Mouse (Mus musculus) heart, embryonic 13.5 days (tissue): ENCODE data around the gene Epha6. TPM values are rescaled to one million over a fixed set of nuclear protein-coding genes. Genes with fewer than 3 reads are reported as not detected.

Experiments used
- ATAC-seq: fragments of 200-750 bp; cut with Nextera tagmentation; 2 replicates; pipeline ENCODE4 v1.8.0; 2017; ENCODE audit warnings: moderate TSS enrichment; ENCODE audit not compliant: insufficient number of reproducible peaks, low FRiP score, low TSS enrichment; ENCODE audit errors: extremely low read depth
- H3K27ac ChIP-seq: fragments of 300-500 bp; sonication (generic); replicated peaks from 2 replicates; pipeline ENCODE4 v1.5.1; 2015; ENCODE audit warnings: moderate library complexity, mild to moderate bottlenecking, inconsistent platforms
- H3K27me3 ChIP-seq: fragments of 300-500 bp; sonication (generic); replicated peaks from 2 replicates; pipeline ENCODE4 v1.6.1; 2015; ENCODE audit warnings: mild to moderate bottlenecking, inconsistent platforms
- H3K36me3 ChIP-seq: fragments of 300-500 bp; sonication (generic); 2 replicates; pipeline ENCODE4 v1.6.1; 2015; ENCODE audit warnings: mild to moderate bottlenecking, inconsistent platforms
- H3K4me1 ChIP-seq: fragments of 300-500 bp; sonication (generic); 2 replicates; pipeline ENCODE4 v1.6.1; 2015; ENCODE audit warnings: inconsistent platforms
- H3K4me2 ChIP-seq: fragments of 300-500 bp; sonication (generic); 2 replicates; pipeline ENCODE4 v1.6.1; 2015; ENCODE audit warnings: inconsistent platforms, mild to moderate bottlenecking, moderate library complexity
- H3K4me3 ChIP-seq: fragments of 300-500 bp; sonication (generic); 2 replicates; pipeline ENCODE4 v1.5.1; 2015; ENCODE audit warnings: moderate library complexity, mild to moderate bottlenecking, inconsistent platforms
- H3K9ac ChIP-seq: fragments of 300-500 bp; sonication (generic); 2 replicates; pipeline ENCODE4 v1.6.1; 2015; ENCODE audit warnings: inconsistent platforms, mild to moderate bottlenecking, moderate library complexity
- H3K9me3 ChIP-seq: fragments of 300-500 bp; sonication (generic); 2 replicates; pipeline ENCODE4 v1.6.1; 2016; ENCODE audit warnings: inconsistent platforms
- WGBS: fragments of 180-500 bp; shearing (Covaris S2); methylation state at CpG from one replicate; pipeline ENCODE4 v1.1.7; 2015; ENCODE audit warnings: mixed read lengths; 5-methylcytosine and 5-hydroxymethylcytosine counted together
- microRNA-seq: library from miRNA; unstranded; fragments of <30 nt; microRNA quantifications from one replicate; pipeline ENCODE4, GENCODE M21; 2016
- polyA plus RNA-seq: library from polyadenylated mRNA; unstranded; fragments of >200 nt; fragmentation: Nextera tagmentation; extraction: Ambion mirVana; gene quantifications from 2 replicates; pipeline ENCODE4 v1.2.1, GENCODE M21; 2015

Epha6 gene
- polyA plus RNA-seq, 1 experiment from 2014 or later, result not detected

DNA sequence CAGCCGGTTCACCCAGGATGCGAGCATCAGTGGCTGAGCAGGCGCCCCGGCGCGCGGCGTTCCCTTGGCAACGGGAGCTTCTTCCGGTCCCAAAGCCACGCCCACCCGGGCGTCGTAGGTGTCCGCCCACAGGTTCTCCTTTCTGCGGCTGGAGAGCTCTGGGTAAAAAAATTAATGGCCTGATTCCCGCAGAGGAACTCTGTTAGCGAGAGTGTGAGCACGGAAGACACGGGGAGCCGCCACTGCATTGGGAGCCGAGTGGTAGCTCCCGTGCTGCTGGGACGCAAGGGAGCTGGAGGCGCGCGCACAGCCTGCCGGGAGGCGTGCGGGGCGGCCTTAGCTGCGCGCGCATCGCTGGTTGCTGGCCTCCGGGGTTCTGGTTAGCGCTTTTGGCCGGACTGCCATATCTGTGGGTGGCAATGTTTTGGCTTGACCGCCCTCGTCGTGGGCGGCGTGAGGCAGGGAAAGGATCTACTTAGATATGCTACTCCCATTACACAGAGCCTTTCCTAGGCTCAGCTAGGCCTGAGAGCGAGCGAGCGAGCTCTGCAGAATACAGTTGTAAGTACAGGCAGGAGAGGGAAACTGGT, 966.1 kb downstream of the Epha6 start, which contains the start of gene Arl6:
Arl6 (minus strand) TSS at position 290 of the 590 bp plus-strand sequence.
- peaks cover 8% of the 10 kb centered on the region; the same call in 1 of the 2 replicates for H3K4me1 ChIP-seq
- peak within 1 kb of the TSS; percentile 62 for H3K4me3 ChIP-seq
- no peaks in the 10 kb centered on the region for H3K9me3 ChIP-seq
- peak within 1 kb of the TSS; percentile 76 for H3K4me2 ChIP-seq
- under 1% methylated on average over 46 of the region's 46 CpGs for WGBS
- peak within 1 kb of the TSS; percentile 86 for H3K9ac ChIP-seq
- H3K27ac ChIP-seq, result peak within 1 kb of the TSS; percentile 99
- H3K36me3 ChIP-seq, result no peaks in the 10 kb centered on the region
- peak; percentile 87 for ATAC-seq
- no peaks in the 10 kb centered on the region; the same call in 1 of the 2 replicates for H3K27me3 ChIP-seq

DNA sequence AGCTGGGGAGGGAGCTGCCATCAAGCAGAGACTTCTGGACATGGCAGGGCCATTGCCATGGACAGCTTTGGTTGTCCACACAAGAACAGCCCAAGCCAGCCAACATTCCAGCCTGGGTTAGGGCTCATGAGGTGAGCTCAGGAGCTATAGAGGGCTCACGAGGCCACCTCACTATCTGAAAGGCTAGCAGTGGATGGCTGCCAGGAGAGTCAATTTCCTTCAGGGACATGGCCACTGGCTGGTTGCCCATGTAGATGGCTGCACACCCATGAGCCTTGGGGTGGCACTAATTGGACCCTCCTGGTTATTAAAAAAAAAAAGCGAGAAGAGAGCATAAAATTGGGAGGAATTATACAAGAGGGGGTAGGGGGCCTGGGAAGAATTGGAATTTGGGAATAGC, 970.7 kb downstream of the Epha6 start:
- Histone ChIP-seq H3K9me3 (no peaks in the 10 kb centered on the region), H3K9ac (no peak overlapping the region), H3K4me2 (no peak overlapping the region), H3K4me3 (no peak overlapping the region), H3K36me3 (peaks cover 11% of the 10 kb centered on the region), H3K27me3 (no peaks in the 10 kb centered on the region), H3K4me1 (peaks cover 7% of the 10 kb centered on the region; the same call in 1 of the 2 replicates), H3K27ac (no peak overlapping the region)
- 66% methylated on average over 2 of the region's 2 CpGs for WGBS
- ATAC-seq, result no peak

DNA sequence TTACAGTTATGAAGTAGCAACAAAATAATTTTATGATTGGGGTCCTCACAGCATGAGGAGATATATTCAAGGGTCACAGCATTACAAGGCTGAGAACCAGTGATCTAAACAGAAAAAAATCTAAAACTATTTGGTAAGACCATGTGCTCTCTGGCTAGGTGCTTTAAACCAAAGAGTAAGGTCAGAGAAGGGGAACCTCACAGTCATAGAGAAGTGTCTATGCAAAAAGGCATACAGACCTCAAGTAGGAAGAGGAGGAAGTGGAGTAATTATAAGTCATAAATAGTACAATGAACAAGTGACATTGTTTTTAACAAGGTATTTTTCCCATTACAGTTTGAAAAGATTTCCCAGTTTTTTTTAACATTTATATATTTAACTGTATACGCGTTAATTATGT, 983.8 kb downstream of the Epha6 start:
- Histone ChIP-seq H3K4me1 (no peaks in the 10 kb centered on the region), H3K36me3 (no peaks in the 10 kb centered on the region), H3K9me3 (no peaks in the 10 kb centered on the region), H3K4me2 (no peak overlapping the region), H3K27ac (no peak overlapping the region), H3K27me3 (no peaks in the 10 kb centered on the region), H3K9ac (no peak overlapping the region), H3K4me3 (no peak overlapping the region)
- 91% methylated on average over 2 of the region's 2 CpGs for WGBS
- ATAC-seq, result no peak

DNA sequence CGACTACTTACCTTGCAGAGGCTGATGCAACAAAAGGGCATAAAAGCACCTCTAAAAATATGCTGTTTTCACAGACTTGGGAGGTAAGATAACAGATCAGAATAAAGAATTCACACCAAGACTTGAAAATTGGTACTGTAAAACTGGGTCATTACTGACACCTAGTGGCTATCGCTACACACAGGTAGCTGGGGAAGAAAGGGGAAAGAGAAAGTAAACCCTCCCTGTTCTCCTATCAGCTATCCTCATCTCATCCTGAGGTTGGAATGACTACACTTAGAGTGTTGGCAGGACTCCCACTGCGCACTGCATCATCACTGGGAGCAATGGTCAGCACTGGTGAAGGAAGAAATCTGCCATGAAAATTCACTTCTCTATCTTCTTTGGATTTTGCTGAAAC, 988.2 kb downstream of the Epha6 start:
- no peaks in the 10 kb centered on the region for H3K9me3 ChIP-seq
- H3K9ac ChIP-seq, result no peak overlapping the region
- no peak overlapping the region for H3K27ac ChIP-seq
- H3K4me2 ChIP-seq, result no peak overlapping the region
- H3K4me3 ChIP-seq, result no peak overlapping the region
- ATAC-seq, result no peak
- H3K36me3 ChIP-seq, result no peaks in the 10 kb centered on the region
- no peaks in the 10 kb centered on the region for H3K4me1 ChIP-seq
- WGBS, result 25% methylated on average over 3 of the region's 3 CpGs
- no peaks in the 10 kb centered on the region for H3K27me3 ChIP-seq

DNA sequence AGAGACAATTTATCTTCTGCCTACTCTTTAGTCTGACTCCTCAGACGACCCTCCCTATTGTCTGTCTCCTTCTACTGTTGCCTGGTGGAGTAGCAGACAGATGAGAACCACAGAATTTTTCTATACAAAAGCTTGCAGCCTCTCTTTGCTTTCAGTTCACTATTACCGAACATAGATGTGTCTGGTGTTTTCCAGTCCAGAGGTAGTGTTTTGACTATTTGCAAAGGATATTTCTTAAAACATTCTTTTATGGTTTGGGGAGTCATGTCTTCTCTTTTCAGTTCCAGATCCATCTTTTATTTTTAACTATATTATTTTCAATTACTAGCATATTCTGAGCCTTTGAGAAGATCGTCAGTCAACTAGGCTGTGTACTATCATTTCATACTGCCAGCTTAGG, 989.7 kb downstream of the Epha6 start:
- no peak for ATAC-seq

DNA sequence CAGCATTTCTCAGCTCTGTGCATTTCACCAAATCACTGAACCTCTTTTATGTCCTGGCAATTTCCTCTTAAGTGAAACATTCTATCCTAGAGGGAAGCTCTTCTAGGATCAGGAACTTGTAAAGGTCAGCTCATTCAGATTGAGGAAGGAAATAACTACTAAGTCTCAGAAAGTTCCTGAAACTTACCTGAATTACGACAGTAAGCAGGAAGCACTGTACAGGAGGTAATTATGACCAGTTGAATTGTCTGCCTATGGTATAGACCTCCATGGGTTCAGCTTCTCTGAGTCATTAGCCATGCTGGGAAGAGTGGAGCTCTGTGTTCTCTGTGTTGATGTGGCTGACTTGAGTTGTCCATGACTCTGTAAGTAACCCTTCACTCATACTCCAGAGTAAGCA, 994.6 kb downstream of the Epha6 start:
- 75% methylated on average over 1 of the region's 1 CpGs for WGBS
- H3K9me3 ChIP-seq, result no peaks in the 10 kb centered on the region
- H3K27me3 ChIP-seq, result no peaks in the 10 kb centered on the region
- H3K36me3 ChIP-seq, result 0 out of 2 replicates have a peak, but pooled peaks cover 5% of the 10 kb centered on the region
- no peaks in the 10 kb centered on the region for H3K4me1 ChIP-seq
- no peak overlapping the region for H3K4me2 ChIP-seq
- H3K27ac ChIP-seq, result no peak overlapping the region
- H3K9ac ChIP-seq, result no peak overlapping the region
- no peak for ATAC-seq
- H3K4me3 ChIP-seq, result no peak overlapping the region

More for the DNA sequence above, 989.7 kb downstream of the Epha6 start:
- H3K27me3 ChIP-seq, result no peaks in the 10 kb centered on the region
- H3K4me2 ChIP-seq, result no peak overlapping the region
- no peak overlapping the region for H3K9ac ChIP-seq
- no peak overlapping the region for H3K4me3 ChIP-seq
- no peak overlapping the region for H3K27ac ChIP-seq
- H3K4me1 ChIP-seq, result no peaks in the 10 kb centered on the region
- H3K36me3 ChIP-seq, result 0 out of 2 replicates have a peak, but pooled peaks cover 5% of the 10 kb centered on the region
- no peaks in the 10 kb centered on the region for H3K9me3 ChIP-seq
- 68% methylated on average over 3 of the region's 3 CpGs for WGBS

DNA sequence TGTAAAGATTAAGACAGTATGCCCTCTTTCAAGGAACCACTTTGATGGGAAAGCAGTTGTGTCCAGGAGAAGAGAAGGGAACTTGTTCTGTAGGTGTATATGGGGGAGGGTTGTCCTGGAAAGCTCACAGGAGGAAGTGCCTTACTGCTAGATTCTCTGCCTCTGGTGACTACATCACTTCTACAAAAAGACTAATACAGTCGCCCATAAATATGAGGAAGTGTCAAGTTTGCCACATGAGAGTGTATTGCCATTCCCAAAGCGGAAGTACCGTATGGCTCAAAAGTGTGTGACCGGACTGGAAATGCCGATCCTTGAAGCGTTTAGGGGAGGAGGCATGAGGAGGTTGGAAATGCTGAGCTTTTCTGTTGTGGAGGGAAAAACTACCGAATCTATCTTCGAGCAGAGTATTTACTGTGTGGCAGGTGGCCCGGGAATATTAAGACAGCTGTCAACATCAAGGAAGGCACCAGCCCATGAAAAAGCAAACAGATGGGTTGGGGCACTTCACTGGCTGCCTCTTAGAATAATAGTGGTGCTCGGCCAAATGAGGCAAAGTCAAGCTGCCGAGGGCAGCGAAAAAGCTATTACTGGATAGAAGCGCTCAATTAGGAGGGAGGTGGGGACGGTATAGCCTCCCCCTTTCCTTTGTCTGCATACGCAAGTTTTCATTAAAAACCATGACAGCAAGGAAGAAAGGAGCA, 1001.1 kb downstream of the Epha6 start:
- 0 out of 2 replicates have a peak, but pooled peaks cover 6% of the 10 kb centered on the region for H3K4me1 ChIP-seq

More for the DNA sequence above, 1001.1 kb downstream of the Epha6 start:
- H3K4me2 ChIP-seq, result no peak overlapping the region
- no peak overlapping the region for H3K4me3 ChIP-seq
- ATAC-seq, result no peak
- no peak overlapping the region for H3K9ac ChIP-seq
- no peaks in the 10 kb centered on the region for H3K9me3 ChIP-seq
- no peaks in the 10 kb centered on the region for H3K36me3 ChIP-seq
- no peaks in the 10 kb centered on the region for H3K27me3 ChIP-seq
- 73% methylated on average over 15 of the region's 15 CpGs for WGBS
- no peak overlapping the region for H3K27ac ChIP-seq

Small RNAs within 50 kb of the gene (microRNA-seq; reads per million reads assigned to microRNA genes)
- not detected for gene Gm24755
